Mouse (Mus musculus) intestine, postnatal 0 days (tissue): Measurements from ENCODE around the gene Aebp2. TPM values are rescaled to one million over a fixed set of nuclear protein-coding genes. Genes with fewer than 3 reads are reported as not detected.

Source experiments
- ATAC-seq: fragments of 200-750 bp; cut with Nextera tagmentation; 2 replicates; pipeline ENCODE4 v1.8.0; 2017; ENCODE audit warnings: mild to moderate bottlenecking, moderate TSS enrichment, moderate library complexity
- H3K27ac ChIP-seq: fragments of 300-500 bp; sonication (generic); 2 replicates; pipeline ENCODE4 v1.5.1; 2014; ENCODE audit warnings: mild to moderate bottlenecking, low read depth, low read length, moderate library complexity
- H3K27me3 ChIP-seq: fragments of 300-500 bp; sonication (generic); replicated peaks from 2 replicates; pipeline ENCODE4 v1.6.1; 2014; ENCODE audit warnings: low read length, mixed read lengths; ENCODE audit not compliant: control insufficient read depth, insufficient read depth
- H3K36me3 ChIP-seq: fragments of 300-500 bp; sonication (generic); 2 replicates; pipeline ENCODE4 v1.6.1; 2014; ENCODE audit warnings: mild to moderate bottlenecking, moderate library complexity; ENCODE audit not compliant: control insufficient read depth, insufficient read depth
- H3K4me1 ChIP-seq: fragments of 300-500 bp; sonication (generic); replicated peaks from 2 replicates; pipeline ENCODE4 v1.6.1; 2014; ENCODE audit warnings: antibody characterized with exemption, low read length, mixed read lengths; ENCODE audit not compliant: control insufficient read depth, insufficient read depth
- H3K4me2 ChIP-seq: fragments of 300-500 bp; sonication (generic); replicated peaks from 2 replicates; pipeline ENCODE4 v1.6.1; 2014; ENCODE audit warnings: low read depth, mild to moderate bottlenecking, moderate library complexity
- H3K4me3 ChIP-seq: fragments of 300-500 bp; sonication (generic); 2 replicates; pipeline ENCODE4 v1.5.1; 2014; ENCODE audit warnings: low read depth, low read length
- H3K9ac ChIP-seq: fragments of 300-500 bp; sonication (generic); 2 replicates; pipeline ENCODE4 v1.6.1; 2014; ENCODE audit warnings: mild to moderate bottlenecking, low read depth, low read length
- H3K9me3 ChIP-seq: fragments of 300-500 bp; sonication (generic); 2 replicates; pipeline ENCODE4 v1.6.1; 2016; ENCODE audit warnings: mixed run types; ENCODE audit not compliant: control insufficient read depth
- CTCF ChIP-seq: sonication (generic); IDR thresholded peaks from 2 replicates; pipeline ENCODE4 v1.5.1; 2016; ENCODE audit warnings: low read depth, mild to moderate bottlenecking, control low read depth, antibody characterized with exemption, moderate library complexity
- WGBS: fragments of 180-500 bp; shearing (Covaris S2); extraction: QIAGEN DNeasy Blood & Tissue Kit; methylation state at CpG from one replicate; pipeline ENCODE4 v1.1.7; 2014; 5-methylcytosine and 5-hydroxymethylcytosine counted together
- polyA plus RNA-seq: library from polyadenylated mRNA; unstranded; fragments of >200 nt; fragmentation: Nextera tagmentation; extraction: Ambion mirVana; gene quantifications from 2 replicates; pipeline ENCODE4 v1.2.1, GENCODE M21; 2015

The Aebp2 gene
- polyA plus RNA-seq, 1 experiment from 2014 or later: 8.2 TPM

DNA sequence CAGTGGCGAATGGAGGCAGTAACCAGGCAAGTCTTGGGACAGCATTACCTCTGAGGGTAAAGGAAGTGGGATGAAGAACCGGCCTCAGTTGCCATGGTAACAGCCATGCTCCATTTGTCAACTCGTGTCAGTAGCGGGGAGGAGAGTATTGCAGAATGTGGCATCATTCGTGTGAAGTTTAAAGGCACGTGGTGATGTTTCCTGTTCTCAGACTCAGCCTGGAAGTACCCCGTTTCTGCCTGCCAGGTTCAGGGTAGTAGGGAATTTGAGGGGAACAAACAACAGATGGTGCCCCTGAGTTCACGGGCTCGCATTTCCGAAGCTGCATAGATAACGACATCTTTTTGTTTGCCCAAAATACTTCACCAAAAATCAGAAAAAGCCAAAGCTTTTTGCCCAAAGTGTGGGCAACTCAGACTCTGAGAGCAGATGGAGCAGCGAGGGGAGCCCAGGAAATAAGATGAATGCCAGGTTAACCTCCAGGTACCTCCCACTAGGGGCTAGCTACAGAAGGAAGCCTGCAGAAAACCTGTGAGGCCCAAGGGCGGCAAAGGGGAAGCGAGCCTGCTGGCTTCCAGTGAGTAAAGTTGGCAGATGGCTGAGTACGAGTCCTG is 56.3 kb downstream of the Aebp2 start:
- no peaks in the 10 kb centered on the region for H3K36me3 ChIP-seq
- H3K9ac ChIP-seq: no peak overlapping the region
- no peak overlapping the region for H3K4me2 ChIP-seq
- H3K4me3 ChIP-seq: no peak overlapping the region
- no peak for ATAC-seq
- H3K27ac ChIP-seq: no peak overlapping the region
- H3K4me1 ChIP-seq: no peaks in the 10 kb centered on the region
- no peaks in the 10 kb centered on the region for H3K9me3 ChIP-seq
- 31% methylated on average over 15 of the region's 15 CpGs for WGBS
- TF ChIP-seq CTCF: no peak
- no peaks in the 10 kb centered on the region for H3K27me3 ChIP-seq

DNA sequence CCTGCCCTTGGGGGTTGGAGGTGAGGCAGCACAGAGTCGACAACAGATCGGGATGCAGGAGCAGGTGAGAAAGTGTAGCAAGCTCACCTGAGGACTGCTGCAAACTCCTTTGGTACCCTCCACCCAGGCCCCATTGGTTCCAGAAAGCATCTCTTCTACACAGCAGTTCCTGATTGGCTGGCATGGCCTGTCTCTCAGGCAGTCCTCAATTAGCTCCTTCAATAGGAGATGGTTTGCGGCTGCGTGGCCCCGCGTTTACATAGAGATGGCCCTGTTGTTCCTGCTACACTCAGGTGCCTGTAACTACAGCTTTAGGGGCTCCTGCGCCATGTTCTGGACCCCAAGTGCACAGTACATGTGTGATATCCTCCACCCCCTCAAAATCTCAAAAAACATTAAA is 58.2 kb downstream of the Aebp2 start:
- Histone ChIP-seq H3K4me1 (no peaks in the 10 kb centered on the region), H3K9ac (no peak overlapping the region), H3K4me3 (no peak overlapping the region), H3K27ac (no peak overlapping the region), H3K27me3 (no peaks in the 10 kb centered on the region), H3K9me3 (no peaks in the 10 kb centered on the region), H3K36me3 (no peaks in the 10 kb centered on the region), H3K4me2 (no peak overlapping the region)
- ATAC-seq: no peak
- WGBS: 66% methylated on average over 7 of the region's 7 CpGs
- no peak for TF ChIP-seq CTCF

DNA sequence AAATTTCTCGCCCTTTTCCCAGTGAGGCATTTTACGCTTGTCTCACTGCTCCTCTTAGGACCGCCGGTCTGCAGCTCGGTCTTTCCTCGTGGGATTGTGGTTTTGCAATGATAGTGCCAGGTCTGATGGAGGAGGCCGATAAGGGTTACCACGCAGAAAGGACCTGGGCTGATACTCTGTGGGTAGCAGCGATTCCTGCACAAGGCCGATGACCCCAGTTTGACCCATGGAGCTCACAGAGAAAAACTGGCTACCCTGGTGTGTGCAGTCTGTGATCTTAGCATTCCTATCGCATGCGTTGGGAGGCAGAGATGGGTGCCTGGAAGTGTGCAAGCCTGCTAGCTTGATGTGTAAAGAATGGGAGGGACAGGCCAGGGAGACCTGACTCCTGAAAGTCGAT is 60.4 kb downstream of the Aebp2 start:
- no peak overlapping the region for H3K9ac ChIP-seq
- no peaks in the 10 kb centered on the region for H3K36me3 ChIP-seq
- no peaks in the 10 kb centered on the region for H3K27me3 ChIP-seq
- WGBS: 47% methylated on average over 13 of the region's 13 CpGs
- H3K4me1 ChIP-seq: no peaks in the 10 kb centered on the region
- H3K4me3 ChIP-seq: no peak overlapping the region
- no peak overlapping the region for H3K4me2 ChIP-seq
- H3K9me3 ChIP-seq: no peaks in the 10 kb centered on the region
- no peak for TF ChIP-seq CTCF
- H3K27ac ChIP-seq: no peak overlapping the region
- no peak for ATAC-seq

DNA sequence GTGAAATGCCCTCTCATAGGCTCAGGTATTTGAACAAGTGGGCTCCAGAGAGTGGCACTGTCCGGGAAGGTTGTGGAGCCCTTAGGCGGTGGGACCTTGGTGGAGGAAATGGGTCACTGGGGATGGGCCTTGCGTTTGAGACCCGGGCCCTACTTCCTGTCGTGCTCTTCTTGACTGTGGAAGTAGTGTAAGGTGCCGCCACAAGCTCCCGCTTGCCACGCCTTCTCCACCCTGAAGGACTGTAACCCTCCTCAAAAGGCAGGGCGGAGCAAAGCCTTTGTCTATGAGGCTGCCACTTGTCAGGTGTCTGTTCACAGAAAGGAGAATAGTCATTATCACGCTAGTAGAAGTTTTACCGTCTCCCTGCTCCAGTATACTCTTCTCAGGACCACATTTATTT is 61.9 kb downstream of the Aebp2 start:
- H3K27me3 ChIP-seq: no peaks in the 10 kb centered on the region
- no peaks in the 10 kb centered on the region for H3K4me1 ChIP-seq
- 86% methylated on average over 11 of the region's 11 CpGs for WGBS
- no peaks in the 10 kb centered on the region for H3K36me3 ChIP-seq
- no peak overlapping the region for H3K4me3 ChIP-seq
- H3K27ac ChIP-seq: no peak overlapping the region
- no peak for ATAC-seq
- H3K9me3 ChIP-seq: no peaks in the 10 kb centered on the region
- no peak overlapping the region for H3K4me2 ChIP-seq
- no peak overlapping the region for H3K9ac ChIP-seq
- no peak for TF ChIP-seq CTCF

DNA sequence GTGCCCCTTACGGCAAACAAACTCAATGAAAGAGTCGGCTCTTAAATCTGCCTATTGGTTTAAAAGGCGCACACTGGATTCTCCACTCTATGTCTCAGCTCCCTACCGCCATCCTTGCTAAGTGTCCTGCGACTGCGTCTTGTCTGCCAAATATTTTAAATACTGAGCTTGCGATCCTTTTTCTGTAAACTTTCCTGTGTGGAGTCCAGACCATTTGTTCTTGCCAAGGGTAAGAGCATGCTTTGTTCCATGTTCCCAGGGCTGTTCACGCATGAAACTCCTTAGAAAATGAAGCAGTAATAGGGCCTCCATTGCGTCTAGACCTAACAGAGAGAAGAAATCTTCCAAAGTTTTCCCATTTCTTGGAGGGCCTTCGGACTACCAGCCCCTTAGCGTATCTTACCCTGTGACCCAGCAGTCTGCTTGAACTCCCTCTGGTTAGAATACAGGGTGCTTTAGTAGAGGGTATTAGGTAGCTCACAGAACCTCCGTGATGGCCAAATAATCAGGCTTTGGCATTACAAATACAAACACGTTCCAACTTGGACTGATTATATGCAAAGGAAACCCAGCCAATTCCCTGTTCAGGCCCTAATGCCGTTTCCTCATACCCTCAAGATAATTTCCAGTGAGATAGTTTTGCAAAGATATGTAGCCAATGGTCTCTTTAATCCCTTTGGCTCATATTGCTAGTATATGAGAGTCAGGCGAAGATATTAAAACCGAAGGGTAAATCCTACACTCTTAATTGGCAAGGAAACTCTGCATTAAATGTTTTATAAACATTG is 67.3 kb downstream of the Aebp2 start:
- TF ChIP-seq CTCF: no peak
- H3K9ac ChIP-seq: no peak overlapping the region
- no peak for ATAC-seq
- no peaks in the 10 kb centered on the region for H3K36me3 ChIP-seq
- H3K27ac ChIP-seq: no peak overlapping the region
- WGBS: 72% methylated on average over 16 of the region's 16 CpGs
- no peaks in the 10 kb centered on the region for H3K9me3 ChIP-seq
- no peak overlapping the region for H3K4me3 ChIP-seq
- H3K4me2 ChIP-seq: no peak overlapping the region
- H3K27me3 ChIP-seq: no peaks in the 10 kb centered on the region
- no peaks in the 10 kb centered on the region for H3K4me1 ChIP-seq

DNA sequence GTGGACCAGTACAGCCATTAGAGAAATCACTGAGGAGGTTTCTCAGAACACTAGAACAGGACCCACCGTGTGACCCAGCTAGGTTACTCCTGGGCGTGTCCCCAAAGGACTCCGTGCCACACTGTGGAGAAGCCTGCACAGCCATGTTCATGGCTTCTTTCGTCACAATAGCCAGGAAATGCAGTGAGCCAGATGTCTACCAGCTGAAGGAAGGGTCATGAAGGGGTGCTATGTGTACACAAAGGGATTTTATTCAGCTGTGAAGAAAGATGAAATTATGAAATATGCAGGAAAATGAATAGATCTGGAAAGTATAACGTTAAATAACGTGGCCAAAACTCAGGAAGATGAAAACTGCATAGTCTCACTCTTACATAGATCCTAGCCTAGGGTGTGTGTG is 69.7 kb downstream of the Aebp2 start:
- no peaks in the 10 kb centered on the region for H3K4me1 ChIP-seq
- no peak overlapping the region for H3K9ac ChIP-seq
- H3K36me3 ChIP-seq: no peaks in the 10 kb centered on the region
- no peak for ATAC-seq
- no peak overlapping the region for H3K4me3 ChIP-seq
- no peaks in the 10 kb centered on the region for H3K27me3 ChIP-seq
- H3K9me3 ChIP-seq: no peaks in the 10 kb centered on the region
- WGBS: 73% methylated on average over 6 of the region's 6 CpGs
- TF ChIP-seq CTCF: no peak
- no peak overlapping the region for H3K4me2 ChIP-seq
- no peak overlapping the region for H3K27ac ChIP-seq
